Mouse (Mus musculus) G1E (cell line): Measurements from ENCODE around the gene Spen.

Source experiments
- CTCF ChIP-seq: IDR thresholded peaks from 2 replicates; pipeline ENCODE4 v1.5.1; 2012; ENCODE audit warnings: low read depth, low read length, inconsistent platforms, mixed read lengths
- GATA1 ChIP-seq: IDR thresholded peaks from 2 replicates; pipeline ENCODE4 v1.6.1; 2012; ENCODE audit warnings: borderline replicate concordance, low read length, inconsistent platforms, mixed read lengths
- TAL1 ChIP-seq: conservative IDR thresholded peaks from 2 replicates; pipeline ENCODE4 v1.6.1; 2012; ENCODE audit warnings: low read depth, low read length, inconsistent platforms, mixed read lengths

DNA sequence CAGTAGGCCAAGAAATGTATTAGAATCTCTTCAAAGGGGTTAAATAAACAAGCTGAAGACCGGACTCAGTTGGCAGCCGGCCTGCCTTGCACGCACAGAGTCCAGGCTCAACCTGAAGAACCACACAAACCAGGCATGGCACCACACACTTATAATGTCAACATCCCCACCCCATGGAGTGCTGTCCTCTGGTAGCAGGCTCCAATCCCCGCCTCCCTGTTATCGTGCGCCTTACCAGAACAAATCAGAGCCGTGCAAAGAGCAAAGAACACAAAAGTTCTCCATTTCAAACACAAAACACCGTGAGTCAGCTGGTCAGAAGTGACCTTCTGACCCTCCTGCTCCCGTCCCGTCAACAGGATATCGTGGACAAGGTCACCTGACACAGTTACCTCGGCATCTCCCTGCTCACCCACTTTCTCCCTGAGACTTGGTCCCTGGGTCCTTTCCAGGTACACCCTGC lies 24.2 kb downstream of the Spen start:
- TF ChIP-seq CTCF (no peak), TAL1 (no peak), GATA1 (no peak)
